Mouse (Mus musculus): ENCODE measurements around the gene Morc4. TPM values are rescaled to one million over a fixed set of nuclear protein-coding genes. Genes with fewer than 3 reads are reported as not detected.

Gene Morc4
- 10 to 100 TPM in 1 of 2 experiments, 1 to 10 TPM in 1; 6.1 to 10.6 TPM for total RNA-seq (2021)
- long read RNA-seq, experiment 1 = 0 reads
- long read RNA-seq, experiment 2, partial matches to known transcripts = 0 of 2 reads
- long read RNA-seq, experiment 2, other reads (novel, unspliced or antisense) = 1 of 2 reads

- DNase-seq = peak; percentile 59 to 73
Observed at GRCm38 (mm10) chrX:139870938-139871791, at the start of gene Morc4. Gene Morc4, minus strand, starts transcription at chrX:139871677.

GRCm38 (mm10) chrX:139920572-139920971 is 49.1 kb upstream of the Morc4 start:
- no peak for DNase-seq

GRCm38 (mm10) chrX:139891387-139891786 is 19.9 kb upstream of the Morc4 start:
- DNase-seq = no peak

- no peak for DNase-seq
Observed at GRCm38 (mm10) chrX:139883221-139883620, 11.7 kb upstream of the Morc4 start.

- peak in 1 of 2 experiments; percentile 19 for DNase-seq
Observed at GRCm38 (mm10) chrX:139877936-139878335, 6.5 kb upstream of the Morc4 start.

GRCm38 (mm10) chrX:139877105-139877504 is 5.6 kb upstream of the Morc4 start:
- DNase-seq = no peak

GRCm38 (mm10) chrX:139870300-139870711 is 1.2 kb downstream of the Morc4 start:
- DNase-seq = peak; percentile 40 to 55

GRCm38 (mm10) chrX:139859402-139859801 is 12.1 kb downstream of the Morc4 start:
- peak in 1 of 2 experiments; percentile 1 for DNase-seq

- DNase-seq = no peak
Observed at GRCm38 (mm10) chrX:139854795-139855194, 16.7 kb downstream of the Morc4 start.

GRCm38 (mm10) chrX:139841091-139841490 is 30.4 kb downstream of the Morc4 start:
- DNase-seq = no peak

- DNase-seq = peak in 1 of 2 experiments; percentile 3
Observed at GRCm38 (mm10) chrX:139839057-139839456, 32.4 kb downstream of the Morc4 start.

- peak; percentile 24 to 44 for DNase-seq
Observed at GRCm38 (mm10) chrX:139832464-139832863, 39.0 kb downstream of the Morc4 start.

- DNase-seq = no peak
Observed at GRCm38 (mm10) chrX:139828363-139829092, 42.9 kb downstream of the Morc4 start.

GRCm38 (mm10) chrX:139826926-139827325 is 44.6 kb downstream of the Morc4 start:
- DNase-seq = no peak

- no peak for DNase-seq
Observed at GRCm38 (mm10) chrX:139825402-139825801, 46.1 kb downstream of the Morc4 start.

GRCm38 (mm10) chrX:139815201-139815600 is 56.3 kb downstream of the Morc4 start:
- no peak for DNase-seq

- DNase-seq = no peak
Observed at GRCm38 (mm10) chrX:139814018-139814635, 57.4 kb downstream of the Morc4 start.

- DNase-seq = no peak
Observed at GRCm38 (mm10) chrX:139813299-139814002, 58.0 kb downstream of the Morc4 start.

- no peak for DNase-seq
Observed at GRCm38 (mm10) chrX:139812636-139813298, 58.7 kb downstream of the Morc4 start.

GRCm38 (mm10) chrX:139808501-139808900 is 63.0 kb downstream of the Morc4 start:
- no peak for DNase-seq

- DNase-seq = peak; percentile 5 to 28
Observed at GRCm38 (mm10) chrX:139808085-139808484, 63.4 kb downstream of the Morc4 start.

Measured in adrenal gland, postnatal 36 days (tissue).